In the genomic region with DNA sequence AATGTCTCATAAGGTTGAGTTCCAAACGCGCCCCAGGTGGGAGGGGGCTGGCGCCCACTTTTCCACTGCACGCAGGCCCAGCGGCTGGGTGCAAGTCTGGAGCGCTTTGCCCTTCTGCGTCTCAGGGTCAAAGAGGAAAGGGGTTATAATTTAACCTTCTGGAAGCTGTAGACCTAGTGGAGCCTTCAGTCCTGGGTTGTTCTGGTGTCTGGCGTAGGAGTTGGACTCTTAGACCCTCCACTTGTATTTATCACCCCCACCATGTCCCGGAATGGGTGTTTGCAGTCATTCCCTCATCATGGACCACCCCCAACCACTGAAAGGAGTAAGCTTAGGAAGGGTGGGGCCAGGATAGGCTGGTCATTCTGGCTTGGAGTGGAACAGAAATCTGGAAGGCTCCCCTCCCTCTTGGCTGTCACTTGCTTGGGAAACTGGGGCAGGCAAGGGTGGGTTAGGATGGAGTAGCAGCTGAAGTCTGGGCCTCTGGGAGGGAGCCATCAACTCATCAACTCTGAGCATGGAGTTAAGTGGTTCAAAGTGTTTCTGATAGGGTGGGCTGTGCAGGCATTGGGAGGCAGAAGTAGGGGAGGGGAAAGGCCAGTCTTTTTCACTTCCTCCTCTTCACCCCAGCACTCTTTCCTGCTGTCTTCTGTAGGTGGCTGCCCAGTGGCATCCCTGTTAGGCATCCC, we compare ENCODE assay signal across 8 mouse cellular contexts. TPM values are rescaled to one million over a fixed set of nuclear protein-coding genes. Genes with fewer than 3 reads are reported as not detected.
A peak's percentile ranks its signal among the peaks of the same experiment; 100 is the strongest.
DNase-seq lines count a peak whose midpoint lies in the region; ATAC-seq and TF ChIP-seq lines count a peak whose summit lies in the region.
"Had no signal": no experiment of that assay in that cellular context is flagged by ENCODE, and none has a peak within 500 bp of the region (broad histone marks: within the 10 kb centered on the region; RNA-seq: fewer than 3 reads in every experiment).

No protein-coding gene starts in this region.

- 49% methylated on average over 9 of the region's 9 CpGs for WGBS in heart, adult 2 months
- WGBS in kidney, adult 2 months: 39% methylated on average over 9 of the region's 9 CpGs
- 51% methylated on average over 9 of the region's 9 CpGs for WGBS in midbrain, embryonic 15.5 days

- peak overlapping the region; percentile 86 for H3K4me2 ChIP-seq in midbrain, embryonic 15.5 days

- H3K9ac ChIP-seq in heart, adult 2 months (ENCODE audit: low read depth, low read length): peak overlapping the region; percentile 97
- peak overlapping the region; percentile 80; the same call in 1 of the 2 replicates for H3K9ac ChIP-seq in midbrain, embryonic 15.5 days

- peak overlapping the region; percentile 84 for H3K4me3 ChIP-seq in heart, adult 2 months
- peak overlapping the region; percentile 74 for H3K4me3 ChIP-seq in kidney, adult 2 months (ENCODE audit: insufficient read depth, low read depth, low read length)
- peak overlapping the region; percentile 54 for H3K4me3 ChIP-seq in midbrain, embryonic 15.5 days

- no peak; the same call in none of the 2 replicates for TF ChIP-seq POLR2A in heart, adult 2 months (IDR thresholded peaks at IDR 0.05; ENCODE audit: insufficient read depth, low read depth, low read length)
- no peak for TF ChIP-seq POLR2A in kidney, adult 2 months (IDR thresholded peaks at IDR 0.05; ENCODE audit: low read depth, low read length)

- no peaks in the 10 kb centered on the region for H3K9me3 ChIP-seq in midbrain, embryonic 15.5 days

- no peaks in the 10 kb centered on the region for H3K36me3 ChIP-seq in heart, adult 2 months (ENCODE audit: control insufficient read depth, insufficient read depth, low read length)
- no peaks in the 10 kb centered on the region for H3K36me3 ChIP-seq in kidney, adult 2 months (ENCODE audit: control insufficient read depth, insufficient read depth, low read length)
- no peaks in the 10 kb centered on the region for H3K36me3 ChIP-seq in midbrain, embryonic 15.5 days (replicated peaks)

- H3K27me3 ChIP-seq in heart, adult 2 months (ENCODE audit: control insufficient read depth, insufficient read depth, low read length): no peaks in the 10 kb centered on the region
- H3K27me3 ChIP-seq in kidney, adult 2 months (replicated peaks; ENCODE audit: control insufficient read depth, insufficient read depth, low read length): no peaks in the 10 kb centered on the region
- H3K27me3 ChIP-seq in midbrain, embryonic 15.5 days (replicated peaks): peaks cover 3% of the 10 kb centered on the region; the same call in 1 of the 2 replicates

- DNase-seq in spleen, postnatal 36 days (ENCODE audit: low spot score in 2 of 2): peak; percentile 69
- no peak for DNase-seq in spleen, adult 12 weeks (ENCODE audit: low spot score)
- peak; percentile 62 to 64 for DNase-seq in heart, adult 2 months
- DNase-seq in kidney, adult 2 months: peak; percentile 87
- no peak for DNase-seq in layer of hippocampus, adult 9-10 months (ENCODE audit: low spot score)

- no peak for TF ChIP-seq EP300 in heart, adult 2 months (IDR thresholded peaks at IDR 0.05; ENCODE audit: insufficient read depth, low read depth, low read length)

- peaks cover 16% of the 10 kb centered on the region for H3K4me1 ChIP-seq in heart, adult 2 months (ENCODE audit: control insufficient read depth, insufficient read depth, low read length)
- peaks cover 31% of the 10 kb centered on the region; the same call in 1 of the 2 replicates for H3K4me1 ChIP-seq in kidney, adult 2 months (ENCODE audit: control insufficient read depth, insufficient read depth, low read length)
- peaks cover 56% of the 10 kb centered on the region for H3K4me1 ChIP-seq in midbrain, embryonic 15.5 days

- peaks cover 4% of the 10 kb centered on the region; the same call in 1 of the 2 replicates for H3K79me2 ChIP-seq in heart, adult 2 months (replicated peaks; ENCODE audit: control insufficient read depth, insufficient read depth, low read length)

- TF ChIP-seq CTCF in heart, adult 2 months (IDR thresholded peaks at IDR 0.05): no peak
- TF ChIP-seq CTCF in kidney, adult 2 months (conservative IDR thresholded peaks at IDR 0.05; ENCODE audit: insufficient read depth, insufficient read length, low read depth, low read length): no peak

- no peak for ATAC-seq in midbrain, embryonic 15.5 days (replicated peaks)
- no peak for ATAC-seq in inflammation-experienced regulatory T-cells, adult 6 months

- intact Hi-C loops in heart, adult 2 months (cut with DNase I): no loop called here

- peak overlapping the region; percentile 78 for H3K27ac ChIP-seq in heart, adult 2 months
- H3K27ac ChIP-seq in kidney, adult 2 months (ENCODE audit: insufficient read depth, low read depth, low read length): peak overlapping the region; percentile 98
- H3K27ac ChIP-seq in midbrain, embryonic 15.5 days: no peak overlapping the region

RNA-seq across cellular contexts. Expression of gene Fmnl1, which starts 0.9 kb away (rescaled TPM):
- 10 to 100 TPM; 12.1 to 14.5 TPM for total RNA-seq in heart, adult 2 months (2021)
- polyA plus RNA-seq in heart, adult 2 months (2012; rRNA removed): 12.8 and 14.2 TPM in 2 replicates
- 32.7 and 35.5 TPM in 2 replicates for polyA plus RNA-seq in kidney, adult 2 months (2012; rRNA removed)
- polyA plus RNA-seq in midbrain, embryonic 15.5 days (2015; fragmentation: Nextera tagmentation; extraction: Ambion mirVana): 7.0 and 7.5 TPM in 2 replicates
- 10 to 100 TPM; 52.9 to 64.4 (median 60.6) TPM for polyA plus RNA-seq in inflammation-experienced regulatory T-cells, adult 6 months (2017; shearing (Covaris generic))

RNA-seq across cellular contexts. Expression of gene 1700023F06Rik, which starts 36.5 kb away (rescaled TPM):
- total RNA-seq in heart, adult 2 months (2021): not detected
- polyA plus RNA-seq in heart, adult 2 months (2012; rRNA removed): 0.21 TPM in 1 of 2 replicates, not detected in the other
- 0.09 and 0.22 TPM in 2 replicates for polyA plus RNA-seq in kidney, adult 2 months (2012; rRNA removed)
- 1.6 and 1.9 TPM in 2 replicates for polyA plus RNA-seq in midbrain, embryonic 15.5 days (2015; fragmentation: Nextera tagmentation; extraction: Ambion mirVana)
- not detected for polyA plus RNA-seq in inflammation-experienced regulatory T-cells, adult 6 months (2017; shearing (Covaris generic))
- polyA plus RNA-seq: neural tube, embryonic 11.5 days had no signal

RNA-seq across cellular contexts. Expression of gene Hexim2, which starts 39.6 kb away (rescaled TPM):
- 1 to 10 TPM; 1.3 to 1.9 TPM for total RNA-seq in heart, adult 2 months (2021)
- polyA plus RNA-seq in heart, adult 2 months (2012; rRNA removed): 2.6 and 2.9 TPM in 2 replicates
- 3.8 and 4.0 TPM in 2 replicates for polyA plus RNA-seq in kidney, adult 2 months (2012; rRNA removed)
- 27.2 and 33.4 TPM in 2 replicates for polyA plus RNA-seq in midbrain, embryonic 15.5 days (2015; fragmentation: Nextera tagmentation; extraction: Ambion mirVana)
- polyA plus RNA-seq in inflammation-experienced regulatory T-cells, adult 6 months (2017; shearing (Covaris generic)): 1 to 10 TPM in 2 of 3 experiments, under 1 TPM in 1; 0.44 to 2.1 (median 2.0) TPM

RNA-seq across cellular contexts. Expression of gene Spata32, which starts 46.4 kb away (rescaled TPM):
- not detected for total RNA-seq in heart, adult 2 months (2021)
- not detected in 2 replicates for polyA plus RNA-seq in heart, adult 2 months (2012; rRNA removed)
- polyA plus RNA-seq in kidney, adult 2 months (2012; rRNA removed): not detected in 2 replicates
- 0.66 and 0.71 TPM in 2 replicates for polyA plus RNA-seq in midbrain, embryonic 15.5 days (2015; fragmentation: Nextera tagmentation; extraction: Ambion mirVana)
- polyA plus RNA-seq in inflammation-experienced regulatory T-cells, adult 6 months (2017; shearing (Covaris generic)): not detected
- polyA plus RNA-seq: neural tube, embryonic 11.5 days had no signal

RNA-seq across cellular contexts. Expression of gene Hexim1, which starts 55.8 kb away (rescaled TPM):
- total RNA-seq in heart, adult 2 months (2021): 10 to 100 TPM; 18.2 to 19.3 TPM
- 7.8 and 9.0 TPM in 2 replicates for polyA plus RNA-seq in heart, adult 2 months (2012; rRNA removed)
- 24.9 and 26.4 TPM in 2 replicates for polyA plus RNA-seq in kidney, adult 2 months (2012; rRNA removed)
- 3.1 and 3.7 TPM in 2 replicates for polyA plus RNA-seq in midbrain, embryonic 15.5 days (2015; fragmentation: Nextera tagmentation; extraction: Ambion mirVana)
- 1 to 10 TPM; 3.0 to 3.7 (median 3.5) TPM for polyA plus RNA-seq in inflammation-experienced regulatory T-cells, adult 6 months (2017; shearing (Covaris generic))

Comparison
In these comparisons a context has a peak if more than half of its experiments do, and no peak if none do; other contexts are left out.
1. DNase-seq: peak in spleen, postnatal 36 days (2 of 2), heart, adult 2 months (2 of 2) and kidney, adult 2 months (single experiment); none in spleen, adult 12 weeks (single experiment) and layer of hippocampus, adult 9-10 months (single experiment).
2. Peak in every context shown above with its lines, with median percentiles within 50 percentile points of each other: H3K4me3 ChIP-seq.